Mouse (Mus musculus) kidney, adult 2 months (tissue): Measurements from ENCODE around the gene Ncln.

Experiments used
- CTCF ChIP-seq: fragments of 200-500 bp; conservative IDR thresholded peaks from 2 replicates; pipeline ENCODE4 v1.5.1; 2011; ENCODE audit warnings: low read depth, mild to moderate bottlenecking, control low read depth, low read length, moderate library complexity, mixed read lengths; ENCODE audit not compliant: insufficient read depth, insufficient read length
- POLR2A ChIP-seq: fragments of 200-500 bp; IDR thresholded peaks from one replicate; pipeline ENCODE4 v1.6.1; 2011; ENCODE audit warnings: low read depth, low read length, control low read depth

- no peak for TF ChIP-seq POLR2A
- no peak for TF ChIP-seq CTCF
These were observed 8.1 kb downstream of the Ncln start for GRCm38 (mm10) chr10:81488081-81488480.
